Mouse (Mus musculus) layer of hippocampus, adult 9-11 months (tissue): ENCODE data around the gene Fam118b.

ENCODE experiments used
- DNase-seq: peaks from one replicate; pipeline ENCODE4 v3.0.0; 2022

Gene Fam118b

DNA sequence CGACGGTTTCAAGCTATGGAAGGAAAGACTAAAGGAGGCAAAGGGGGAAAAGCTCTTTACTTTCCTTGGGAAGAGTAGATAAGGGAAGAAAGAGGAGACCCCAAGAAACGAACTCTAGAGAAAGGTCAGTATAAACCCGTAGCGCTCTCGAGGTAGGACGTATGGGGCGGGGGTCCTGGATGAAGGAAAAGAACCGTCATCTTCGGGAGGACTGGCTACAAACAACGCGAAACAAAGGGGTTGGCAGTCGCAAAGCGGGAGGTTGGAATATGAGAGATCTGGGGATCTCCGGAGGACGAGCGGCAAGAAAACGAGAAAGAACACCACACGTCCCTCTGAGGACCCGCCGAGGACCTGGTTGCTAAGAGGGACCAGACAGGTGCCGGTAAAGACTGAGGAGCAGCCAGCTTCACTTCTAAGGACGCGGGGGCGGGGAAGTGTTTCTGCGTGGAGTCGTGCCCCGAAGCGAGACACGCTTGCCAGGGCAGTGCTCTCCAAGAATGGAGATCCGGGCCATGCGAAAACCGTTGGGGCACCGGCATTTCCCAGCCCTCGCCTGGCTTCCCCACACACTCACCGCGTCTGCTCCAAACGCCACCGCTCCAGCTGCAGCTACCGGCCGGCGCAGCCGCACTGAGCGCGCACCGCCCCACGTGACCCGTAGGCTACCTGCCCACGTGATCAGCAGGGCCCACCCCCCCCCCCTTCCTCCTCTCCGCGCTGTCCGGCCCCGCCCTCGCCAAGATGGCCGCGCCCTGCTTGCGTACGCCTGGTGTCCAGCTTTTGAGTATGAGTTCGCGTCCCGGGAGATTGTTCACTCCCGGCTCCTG is at the start of gene Fam118b, which contains the start of gene Rpusd4:
Fam118b (minus strand) TSS at position 660 of the 830 bp plus-strand sequence.
Rpusd4 (plus strand) TSS at position 720 of the 830 bp plus-strand sequence.
- DNase-seq, result peak; percentile 95

GRCm38 (mm10) chr9:35316771-35317211 is 49.2 kb upstream of the Fam118b start:
- DNase-seq, result peak; percentile 12

DNA sequence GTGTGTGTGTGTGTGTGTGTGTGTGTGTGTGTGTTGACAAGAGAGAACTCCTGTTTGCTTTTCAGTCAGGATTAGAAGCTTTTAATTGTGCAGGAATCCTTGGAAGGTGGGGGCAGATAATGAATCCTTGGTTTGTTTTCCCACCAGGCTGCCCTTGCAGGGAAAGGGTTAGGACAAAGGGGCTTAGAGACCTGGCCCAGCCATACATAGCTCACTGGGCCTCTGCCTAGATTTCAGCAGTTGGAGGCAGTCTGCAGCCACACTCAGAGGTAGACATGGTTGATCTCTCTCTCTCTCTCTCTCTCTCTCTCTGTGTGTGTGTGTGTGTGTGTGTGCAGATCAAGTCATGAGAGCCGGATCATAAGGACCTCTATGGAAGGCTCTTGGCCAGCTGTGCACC is 46.6 kb upstream of the Fam118b start:
- no peak for DNase-seq

DNA sequence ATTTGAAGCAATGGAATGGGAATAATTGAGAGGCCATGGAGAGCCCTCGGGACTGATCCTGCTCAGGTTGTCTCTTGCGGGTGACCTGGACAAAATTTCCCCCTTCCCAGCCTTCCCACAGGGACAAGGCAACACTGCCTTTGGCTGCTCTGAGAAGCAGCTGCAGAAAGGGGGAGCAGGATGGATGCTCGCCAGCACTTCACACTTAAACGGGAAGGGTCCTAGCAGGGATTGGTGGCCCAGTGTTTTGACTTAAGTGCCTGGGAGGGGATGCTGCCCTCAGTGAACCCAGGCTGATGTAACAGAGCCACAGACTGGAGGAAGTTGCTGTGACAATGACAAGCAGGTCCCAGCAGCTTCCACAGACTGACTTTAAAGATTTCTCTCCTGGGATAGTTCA is 46.0 kb upstream of the Fam118b start:
- DNase-seq, result no peak

DNA sequence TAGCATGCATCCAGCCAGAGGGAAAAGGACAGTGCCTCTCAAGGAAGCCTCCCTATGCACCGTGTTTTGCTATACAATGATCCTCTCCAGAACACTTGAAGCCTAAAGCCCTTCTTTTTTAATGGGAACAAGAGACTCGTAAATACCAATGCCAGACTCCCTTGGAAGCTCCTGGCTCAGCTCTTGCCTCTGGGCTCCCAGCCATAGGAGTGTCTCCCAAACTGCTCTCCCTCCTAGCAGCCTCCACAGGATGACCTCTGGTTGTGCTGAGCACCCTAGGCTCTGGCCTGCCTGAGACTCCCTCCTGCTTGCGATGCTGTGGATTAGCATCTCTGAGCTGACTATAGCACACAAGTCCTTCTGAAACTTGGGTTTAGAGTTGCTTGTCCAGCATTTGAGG is 44.9 kb upstream of the Fam118b start:
- DNase-seq, result no peak

- DNase-seq, result no peak
These were observed 42.8 kb upstream of the Fam118b start for GRCm38 (mm10) chr9:35310377-35310776.

DNA sequence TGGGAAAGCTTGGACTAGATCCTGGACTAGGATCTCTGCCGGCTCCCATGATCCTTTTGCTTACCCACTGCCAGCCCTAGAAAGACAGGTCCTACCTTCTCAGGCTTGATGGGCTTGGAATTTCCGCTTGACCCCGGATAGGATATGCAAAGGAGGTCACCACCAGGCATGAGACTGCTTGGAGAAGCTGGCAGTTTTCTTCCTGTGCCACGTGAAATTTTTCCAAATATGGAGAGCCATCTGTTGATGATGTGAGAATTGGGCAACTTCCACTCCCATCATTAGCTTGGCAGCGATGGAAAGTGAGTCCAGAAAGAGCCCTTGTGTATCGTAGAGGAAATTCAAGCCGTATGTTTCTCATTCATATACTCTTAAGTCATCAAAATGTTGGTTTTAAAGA is 39.9 kb upstream of the Fam118b start:
- DNase-seq, result peak; percentile 53

GRCm38 (mm10) chr9:35302172-35302571 is 34.6 kb upstream of the Fam118b start:
- no peak for DNase-seq

DNA sequence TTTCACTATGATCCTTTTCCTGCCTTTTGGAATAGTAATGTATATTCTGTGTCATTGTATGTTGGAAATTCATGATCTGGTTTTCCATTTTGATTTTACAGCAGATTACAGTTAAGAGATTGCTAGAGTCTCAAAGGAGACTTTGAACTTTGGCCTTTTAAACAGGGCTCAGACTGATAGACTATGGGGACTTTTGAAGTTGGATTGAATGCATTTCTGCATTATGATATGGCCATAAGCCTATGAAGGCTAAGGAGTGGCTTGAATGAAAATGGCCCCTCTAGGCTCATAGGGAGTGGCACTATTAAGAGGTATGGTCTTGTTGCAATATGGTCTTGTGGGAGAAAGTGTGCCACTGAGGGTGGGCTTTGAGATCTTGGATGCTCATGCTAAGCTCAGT is 30.2 kb upstream of the Fam118b start:
- DNase-seq, result no peak

DNA sequence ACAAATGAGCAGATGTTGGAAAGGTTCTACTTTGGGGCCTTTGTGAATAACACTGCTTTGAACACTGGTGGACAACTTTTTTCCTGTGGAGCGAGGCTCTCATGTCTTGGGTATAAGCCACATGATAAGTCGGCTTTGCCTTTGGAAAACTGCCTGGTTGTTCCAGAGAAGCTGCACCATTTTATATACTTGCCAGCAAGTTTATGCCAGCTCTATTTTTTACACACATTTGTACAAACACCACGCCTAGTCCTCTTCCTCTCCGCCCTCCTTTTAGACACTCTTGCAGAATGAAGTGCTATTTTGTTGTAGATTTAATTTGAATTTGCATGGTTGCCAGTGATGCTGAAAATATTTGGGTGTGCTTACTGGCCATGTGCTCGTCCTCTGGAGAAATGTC is 25.9 kb upstream of the Fam118b start:
- no peak for DNase-seq

DNA sequence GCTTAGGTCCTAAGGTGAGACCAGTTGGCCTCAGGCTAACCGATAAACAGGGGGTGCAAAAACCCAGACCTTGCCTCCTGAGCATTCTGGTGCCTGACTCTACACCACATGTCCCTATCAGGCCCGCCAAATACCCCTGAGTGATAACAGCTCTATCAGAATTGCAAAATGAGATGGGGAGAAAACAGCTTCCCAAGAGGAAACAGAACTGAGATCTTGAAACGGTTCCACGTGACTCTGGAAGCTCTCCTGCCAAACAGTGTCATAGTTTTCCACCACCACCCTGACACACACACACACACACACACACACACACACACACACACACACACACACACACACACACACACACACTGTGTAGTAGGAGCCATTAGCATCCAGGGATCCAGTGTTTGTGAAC is 23.3 kb upstream of the Fam118b start:
- DNase-seq, result no peak

- no peak for DNase-seq
These were observed 22.8 kb upstream of the Fam118b start for GRCm38 (mm10) chr9:35290417-35290816.

- no peak for DNase-seq
These were observed 22.4 kb upstream of the Fam118b start for GRCm38 (mm10) chr9:35289992-35290391.

DNA sequence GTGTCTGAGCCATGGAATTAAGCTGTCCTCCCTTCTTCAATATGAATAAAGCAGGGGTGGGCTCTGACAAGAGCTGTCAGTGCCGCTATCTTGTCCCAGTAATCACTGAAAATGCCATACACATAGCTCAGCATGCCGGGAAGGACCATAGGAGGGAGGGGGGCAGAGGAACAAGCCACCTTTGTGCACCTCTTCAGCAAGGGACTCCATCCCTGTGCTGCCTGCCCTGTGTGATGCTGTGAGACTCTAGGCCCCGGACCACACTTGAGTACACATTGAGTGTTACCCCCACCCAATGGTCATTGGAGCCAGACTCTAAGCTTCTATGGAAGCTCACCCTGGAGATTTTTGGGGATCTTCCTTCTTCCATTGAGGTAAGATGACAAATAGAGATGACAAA is 18.7 kb upstream of the Fam118b start:
- DNase-seq, result no peak

- DNase-seq, result no peak
These were observed 16.7 kb upstream of the Fam118b start for GRCm38 (mm10) chr9:35284351-35284750.

DNA sequence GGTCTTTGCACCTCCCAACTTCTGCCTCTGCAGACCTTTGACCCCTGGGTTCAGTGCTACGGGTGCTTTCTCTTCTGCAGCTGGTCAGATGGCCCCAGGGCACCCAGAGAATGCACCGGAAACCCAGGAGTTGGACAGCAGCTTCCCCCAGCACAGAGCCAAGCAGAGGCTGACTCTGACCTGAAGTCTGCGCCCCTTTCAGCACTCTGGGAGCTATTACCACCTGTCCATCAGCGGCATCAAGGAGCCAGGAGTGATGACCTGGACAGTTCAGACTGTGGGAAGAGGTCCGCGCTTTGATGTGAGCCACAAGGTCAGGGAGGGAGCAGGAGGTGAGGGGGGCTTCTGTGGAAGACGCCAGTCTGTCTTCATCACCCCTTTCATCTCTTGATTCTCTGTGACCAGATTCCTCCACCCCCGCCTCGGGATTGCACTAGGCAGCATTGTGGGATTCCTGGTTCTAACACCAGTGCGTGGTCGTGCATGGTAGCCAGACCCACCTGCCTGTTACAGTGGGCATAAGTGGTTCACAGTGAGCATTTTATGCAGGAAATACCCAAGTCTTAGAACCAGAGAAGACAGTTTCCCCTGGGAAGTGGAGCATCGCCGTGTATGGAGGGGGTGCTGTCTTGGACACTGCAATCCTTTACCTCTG is 15.9 kb upstream of the Fam118b start:
- no peak for DNase-seq

- DNase-seq, result no peak
These were observed 15.2 kb upstream of the Fam118b start for GRCm38 (mm10) chr9:35282851-35283200.

GRCm38 (mm10) chr9:35282006-35282850 is 14.6 kb upstream of the Fam118b start:
- DNase-seq, result no peak

DNA sequence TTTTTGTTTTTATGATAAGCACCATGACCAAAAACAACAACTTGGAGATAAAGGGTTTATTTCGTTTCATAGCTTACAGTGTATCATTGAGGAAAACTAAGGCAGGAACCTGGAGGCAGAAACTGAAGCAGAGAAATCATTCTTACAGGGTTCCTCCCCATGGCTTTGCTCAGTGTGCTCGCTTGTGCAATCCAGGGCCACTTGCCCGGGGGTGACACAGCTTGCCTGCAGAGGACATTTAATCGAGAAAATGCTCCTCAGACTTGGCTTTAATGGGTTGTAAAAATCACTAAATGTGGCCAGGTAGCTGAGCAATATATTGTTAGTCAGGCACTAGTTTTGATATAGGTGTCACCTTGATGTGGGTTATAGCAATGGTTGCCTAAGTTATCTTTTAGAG is 10.8 kb upstream of the Fam118b start:
- no peak for DNase-seq

DNA sequence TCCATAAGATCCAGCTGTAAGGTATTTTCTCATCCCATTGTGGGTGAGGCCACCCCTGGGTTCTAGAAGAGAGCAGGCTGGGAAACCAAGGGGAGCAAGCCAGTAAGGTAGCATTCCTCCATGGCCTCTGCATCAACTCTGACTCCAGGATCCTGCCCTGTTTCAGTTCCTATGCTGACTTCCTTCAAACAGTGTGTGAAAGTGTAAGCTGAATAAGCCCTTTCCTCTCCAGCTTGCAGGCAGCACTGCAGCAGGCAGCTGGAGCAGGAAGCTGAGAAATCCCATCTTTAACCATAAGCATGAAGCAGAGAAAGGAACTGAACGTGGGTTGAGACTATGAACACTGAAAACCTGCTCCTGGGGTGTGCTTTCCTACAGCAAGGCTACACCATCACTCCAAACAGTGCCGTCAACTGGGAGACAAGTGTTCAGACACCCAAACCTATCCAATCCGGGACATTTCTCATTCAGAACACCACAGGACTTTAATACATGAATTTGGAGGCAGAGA is 10.3 kb upstream of the Fam118b start:
- no peak for DNase-seq

DNA sequence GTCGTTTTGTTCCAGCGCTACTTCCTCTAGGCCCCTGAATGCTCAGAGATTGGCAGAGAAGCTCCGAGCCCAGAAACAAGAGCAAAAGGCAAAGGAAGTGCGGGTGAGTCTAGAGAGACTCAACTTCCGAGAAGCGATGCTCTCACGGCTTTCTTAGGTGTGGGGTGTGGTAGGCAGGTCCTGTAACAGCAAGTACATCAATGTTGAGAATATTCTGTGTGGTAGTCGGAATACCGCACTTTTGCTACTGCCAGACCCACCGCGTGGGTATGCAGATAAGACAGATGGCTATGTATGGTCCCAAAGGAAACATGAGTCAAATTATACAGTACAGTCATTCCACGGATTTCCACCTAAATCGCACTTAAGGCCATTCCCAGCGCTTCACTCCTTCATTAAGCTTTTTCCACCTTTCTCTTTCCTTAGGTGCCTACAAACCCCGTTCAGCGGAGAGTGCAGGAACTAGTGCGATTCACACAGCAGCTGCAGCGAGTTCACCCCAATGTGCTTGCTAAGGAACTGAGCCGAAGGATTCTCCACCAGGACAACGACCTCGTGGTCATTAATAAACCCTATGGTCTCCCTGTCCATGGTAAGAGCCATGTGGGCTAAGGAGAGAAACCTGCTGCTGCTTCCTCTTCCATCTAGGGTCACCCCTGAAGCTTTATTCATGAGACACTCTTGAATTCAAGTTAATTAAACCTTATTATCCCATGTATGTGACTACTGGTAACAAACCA is 541 bp upstream of the Fam118b start:
- DNase-seq, result no peak

- no peak for DNase-seq
These were observed 3.1 kb downstream of the Fam118b start for GRCm38 (mm10) chr9:35264509-35264908.

- DNase-seq, result no peak
These were observed 4.2 kb downstream of the Fam118b start for GRCm38 (mm10) chr9:35263431-35263830.
